Mouse (Mus musculus) forebrain, embryonic 11.5 days (tissue): Measurements from ENCODE around the gene Afap1. TPM values are rescaled to one million over a fixed set of nuclear protein-coding genes. Genes with fewer than 3 reads are reported as not detected.

Experiments
- ATAC-seq: fragments of 200-750 bp; cut with Nextera tagmentation; replicated peaks from 2 replicates; pipeline ENCODE4 v1.8.0; 2017; ENCODE audit warnings: moderate TSS enrichment; ENCODE audit not compliant: low FRiP score
- DNase-seq: peaks from one replicate; pipeline ENCODE4 v3.0.0-alpha.2; 2017; ENCODE audit warnings: low spot score
- H3K27ac ChIP-seq: fragments of 300-500 bp; sonication (generic); 2 replicates; pipeline ENCODE4 v1.5.1; 2014; ENCODE audit warnings: low read depth, low read length
- H3K27me3 ChIP-seq: fragments of 300-500 bp; sonication (generic); 2 replicates; pipeline ENCODE4 v1.6.1; 2014; ENCODE audit warnings: mild to moderate bottlenecking, low read length, mixed read lengths; ENCODE audit not compliant: control insufficient read depth, insufficient read depth
- H3K36me3 ChIP-seq: fragments of 300-500 bp; sonication (generic); 2 replicates; pipeline ENCODE4 v1.6.1; 2014; ENCODE audit warnings: mild to moderate bottlenecking, low read length, moderate library complexity, mixed read lengths; ENCODE audit not compliant: control insufficient read depth, insufficient read depth
- H3K4me1 ChIP-seq: fragments of 300-500 bp; sonication (generic); replicated peaks from 2 replicates; pipeline ENCODE4 v1.6.1; 2014; ENCODE audit warnings: low read length, mixed read lengths; ENCODE audit not compliant: control insufficient read depth, insufficient read depth
- H3K4me2 ChIP-seq: fragments of 300-500 bp; sonication (generic); 2 replicates; pipeline ENCODE4 v1.6.1; 2014; ENCODE audit warnings: low read depth, mild to moderate bottlenecking, low read length, moderate library complexity, mixed read lengths; ENCODE audit not compliant: severe bottlenecking
- H3K4me3 ChIP-seq: fragments of 300-500 bp; sonication (generic); 2 replicates; pipeline ENCODE4 v1.5.1; 2014; ENCODE audit warnings: low read depth, low read length
- H3K9ac ChIP-seq: fragments of 300-500 bp; sonication (generic); 2 replicates; pipeline ENCODE4 v1.6.1; 2014; ENCODE audit warnings: low read length
- H3K9me3 ChIP-seq: fragments of 300-500 bp; sonication (generic); 2 replicates; pipeline ENCODE4 v1.6.1; 2016; ENCODE audit warnings: low read length, mixed read lengths; ENCODE audit not compliant: control insufficient read depth
- WGBS: fragments of 180-500 bp; shearing (Covaris S2); extraction: QIAGEN DNeasy Blood & Tissue Kit; methylation state at CpG from one replicate; pipeline ENCODE4 v1.1.7; 2014; 5-methylcytosine and 5-hydroxymethylcytosine counted together
- polyA plus RNA-seq: library from polyadenylated mRNA; unstranded; fragments of >200 nt; fragmentation: Nextera tagmentation; extraction: Ambion mirVana; gene quantifications from 2 replicates; pipeline ENCODE4 v1.2.1, GENCODE M21; 2014

The Afap1 gene
- polyA plus RNA-seq, 1 experiment from 2014 or later, result 32.5 TPM

DNA sequence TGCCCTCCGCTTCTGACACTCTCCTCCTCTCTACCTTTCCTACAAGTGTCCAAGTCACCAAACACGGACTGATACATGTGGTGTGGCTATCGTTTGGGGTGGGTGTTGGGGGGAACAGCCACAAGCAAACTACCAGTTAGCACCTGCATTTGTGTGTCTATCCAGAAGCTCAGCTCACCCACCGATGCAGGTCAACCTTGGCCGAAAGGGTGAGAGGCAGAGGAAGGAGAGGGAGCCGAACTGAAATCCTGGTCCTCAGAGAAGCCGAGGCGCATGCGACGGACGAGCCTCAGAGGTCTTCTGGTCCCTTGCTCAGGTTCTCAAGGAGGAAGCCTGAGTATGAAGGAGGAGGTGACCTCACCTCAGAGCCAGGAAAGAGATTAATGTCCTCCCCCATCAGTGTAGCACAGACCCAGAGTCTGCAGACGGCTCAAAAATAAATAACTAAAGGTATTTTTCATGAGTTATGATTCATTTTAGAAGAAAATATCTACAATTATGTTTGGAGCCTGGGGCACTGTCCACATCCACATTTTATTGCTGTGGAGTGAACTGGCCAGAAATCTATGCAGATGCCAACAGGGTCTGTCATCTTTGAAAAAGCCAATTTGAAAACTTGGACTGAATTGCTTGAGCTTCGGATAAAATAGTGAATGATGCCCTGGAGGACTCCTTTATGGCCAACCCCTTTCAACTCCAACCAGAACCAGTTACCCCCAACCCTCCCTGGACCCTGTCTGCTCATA, 2.0 kb upstream of the Afap1 start:
- ATAC-seq, result no peak
- no peak overlapping the region for H3K4me3 ChIP-seq
- 93% methylated on average over 13 of the region's 13 CpGs for WGBS

DNA sequence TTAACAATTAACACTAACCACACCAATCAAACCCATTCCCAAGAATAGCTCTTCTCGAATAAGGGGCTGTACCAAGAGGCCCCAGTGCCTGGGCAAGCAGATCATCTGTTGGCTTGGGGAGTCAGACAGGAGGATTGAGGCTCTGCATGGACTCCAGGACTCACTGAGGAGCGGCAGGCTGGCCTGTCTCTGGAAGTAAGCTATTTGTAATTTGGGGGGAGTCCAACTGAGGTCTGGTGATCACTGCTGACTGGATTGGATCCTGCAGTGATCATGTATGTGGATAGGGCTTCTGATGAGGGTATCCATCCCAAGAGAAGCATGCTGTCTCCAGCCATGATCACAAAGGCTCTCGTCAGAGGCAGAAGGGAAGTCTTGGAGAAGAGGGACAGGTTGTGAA, 756 bp upstream of the Afap1 start:
- Histone ChIP-seq H3K27ac (no peak overlapping the region), H3K4me1 (peaks cover 7% of the 10 kb centered on the region; the same call in 1 of the 2 replicates), H3K36me3 (no peaks in the 10 kb centered on the region), H3K4me2 (no peak overlapping the region), H3K9me3 (no peaks in the 10 kb centered on the region), H3K9ac (no peak overlapping the region), H3K4me3 (no peak overlapping the region), H3K27me3 (peaks cover 6% of the 10 kb centered on the region; the same call in 1 of the 2 replicates)
- ATAC-seq (no peak), DNase-seq (no peak)
- 91% methylated on average over 3 of the region's 3 CpGs for WGBS

More for the DNA sequence above, 2.0 kb upstream of the Afap1 start:
- H3K27me3 ChIP-seq, result peaks cover 6% of the 10 kb centered on the region; the same call in 1 of the 2 replicates
- DNase-seq, result no peak
- H3K4me1 ChIP-seq, result peaks cover 7% of the 10 kb centered on the region; the same call in 1 of the 2 replicates
- H3K9me3 ChIP-seq, result no peaks in the 10 kb centered on the region
- no peak overlapping the region for H3K4me2 ChIP-seq
- H3K36me3 ChIP-seq, result no peaks in the 10 kb centered on the region
- H3K9ac ChIP-seq, result no peak overlapping the region
- H3K27ac ChIP-seq, result no peak overlapping the region

DNA sequence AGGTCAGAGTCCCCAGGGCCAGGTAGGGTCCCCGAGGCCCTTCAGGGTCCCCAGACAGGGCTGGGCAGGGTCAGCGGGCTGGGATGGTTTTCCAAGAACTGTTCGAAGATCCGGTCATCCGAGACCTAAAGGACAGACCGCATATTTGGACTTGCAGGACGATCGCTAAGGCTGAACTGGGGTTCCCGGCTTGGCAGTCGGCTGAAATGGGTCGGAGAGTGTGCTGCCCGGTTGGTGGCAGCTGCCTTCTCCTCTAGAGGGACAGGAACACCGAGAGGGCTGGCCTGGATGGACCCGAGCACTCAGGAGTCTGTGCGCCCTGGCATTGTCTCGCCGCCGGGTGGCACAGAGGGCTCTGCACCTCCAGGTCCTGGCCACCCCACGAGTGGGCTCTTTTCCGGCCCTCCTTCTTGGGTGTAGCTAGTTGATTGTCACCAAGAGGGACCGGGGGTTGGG, 714 bp downstream of the Afap1 start:
- under 1% methylated on average over 21 of the region's 21 CpGs for WGBS
- Histone ChIP-seq H3K4me3 (peak overlapping the region; percentile 69), H3K27me3 (peaks cover 6% of the 10 kb centered on the region; the same call in 1 of the 2 replicates), H3K9me3 (no peaks in the 10 kb centered on the region), H3K4me1 (peaks cover 6% of the 10 kb centered on the region; the same call in 1 of the 2 replicates), H3K27ac (no peak overlapping the region), H3K4me2 (peak overlapping the region; percentile 86), H3K9ac (peak overlapping the region; percentile 85), H3K36me3 (no peaks in the 10 kb centered on the region)
- ATAC-seq (peak; percentile 55), DNase-seq (peak; percentile 77)

DNA sequence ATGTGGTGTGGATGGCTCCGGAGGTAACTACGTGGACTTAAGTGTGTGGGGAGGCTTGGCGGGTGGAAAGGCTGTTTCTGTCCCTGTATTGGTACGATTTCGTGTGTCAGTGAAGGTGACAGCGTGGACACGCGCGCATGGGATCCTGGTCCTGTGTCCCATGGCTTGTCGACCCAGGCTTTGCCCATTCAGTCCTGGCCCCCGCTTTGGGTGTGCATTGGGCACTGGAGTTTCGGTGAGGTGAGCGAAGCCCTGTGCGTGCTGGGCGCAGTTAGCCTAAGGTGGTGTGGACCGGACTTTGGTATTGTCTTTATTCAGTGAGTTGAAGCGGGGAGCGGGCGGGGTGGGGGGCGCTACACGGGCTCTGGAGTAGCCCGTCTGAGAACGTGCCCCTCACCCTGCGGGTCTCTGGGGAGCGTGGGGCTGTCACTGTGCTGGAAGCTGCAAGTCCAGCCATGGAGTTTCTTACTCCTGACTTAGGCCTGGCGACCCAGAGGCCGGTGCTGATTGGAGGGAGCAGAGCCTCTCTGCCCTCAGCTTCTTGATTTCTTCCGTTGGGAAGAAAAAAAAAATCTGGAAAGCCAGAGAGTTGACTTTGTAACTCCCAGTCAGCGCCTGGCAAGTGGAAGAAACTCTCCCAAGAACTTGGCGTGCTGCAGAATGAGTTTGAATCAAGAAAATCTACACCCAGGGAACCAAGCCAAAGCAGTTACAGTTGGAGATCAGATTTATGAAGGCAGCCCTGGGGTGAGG, 1.4 kb downstream of the Afap1 start:
- Histone ChIP-seq H3K27ac (no peak overlapping the region), H3K4me1 (peaks cover 6% of the 10 kb centered on the region; the same call in 1 of the 2 replicates), H3K4me2 (peak overlapping the region; percentile 86), H3K36me3 (no peaks in the 10 kb centered on the region), H3K9me3 (no peaks in the 10 kb centered on the region), H3K4me3 (peak overlapping the region; percentile 69), H3K9ac (peak overlapping the region; percentile 85), H3K27me3 (peaks cover 6% of the 10 kb centered on the region; the same call in 1 of the 2 replicates)
- DNase-seq (peak; percentile 60), ATAC-seq (no peak)
- 11% methylated on average over 30 of the region's 30 CpGs for WGBS

DNA sequence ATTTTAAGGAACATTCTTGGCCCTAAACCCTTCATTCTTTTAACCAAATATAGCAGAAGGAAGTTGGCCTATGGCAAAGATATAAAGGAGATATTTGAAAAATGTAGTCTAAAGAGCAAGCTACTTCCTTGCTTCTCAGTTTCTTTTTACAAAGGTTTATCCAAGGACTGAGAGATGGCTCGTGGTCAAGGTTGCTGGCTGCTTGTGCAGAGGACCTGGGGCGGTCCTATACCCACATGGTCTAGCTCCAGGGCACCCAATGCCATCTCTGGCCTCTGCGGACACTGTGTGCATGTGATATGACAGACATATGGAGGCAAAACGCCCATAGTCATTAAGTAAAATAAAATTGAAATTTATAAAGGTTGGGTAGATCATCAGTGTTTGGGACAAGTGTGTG, 2.8 kb downstream of the Afap1 start:
- 89% methylated on average over 4 of the region's 4 CpGs for WGBS

DNA sequence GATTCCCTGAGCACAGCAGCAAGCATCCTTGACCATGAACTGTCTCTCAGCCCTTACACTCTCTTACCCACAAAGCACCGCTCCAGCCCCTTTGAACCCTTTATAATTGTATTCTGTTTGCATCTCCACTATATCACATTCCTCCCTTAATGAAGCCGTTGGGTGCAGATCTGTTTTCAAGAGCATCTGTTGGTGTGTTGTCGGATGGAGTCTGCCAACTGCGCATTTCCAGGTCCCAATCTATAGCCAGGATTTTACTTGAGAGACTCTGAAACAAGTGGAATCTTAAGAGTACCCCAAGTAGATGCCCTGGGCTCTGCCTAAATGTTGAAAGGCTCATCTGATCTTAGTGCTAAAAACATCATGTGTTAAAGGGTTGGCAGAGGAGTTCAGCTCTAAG, 3.4 kb downstream of the Afap1 start:
- Histone ChIP-seq H3K36me3 (no peaks in the 10 kb centered on the region), H3K9ac (no peak overlapping the region), H3K4me3 (no peak overlapping the region), H3K27me3 (peaks cover 6% of the 10 kb centered on the region; the same call in 1 of the 2 replicates), H3K4me2 (no peak overlapping the region), H3K9me3 (no peaks in the 10 kb centered on the region), H3K4me1 (peaks cover 10% of the 10 kb centered on the region; the same call in 1 of the 2 replicates), H3K27ac (no peak overlapping the region)
- no peak for DNase-seq
- WGBS, result 80% methylated on average over 4 of the region's 4 CpGs
- ATAC-seq, result no peak

More for the DNA sequence above, 2.8 kb downstream of the Afap1 start:
- no peak for ATAC-seq
- no peak overlapping the region for H3K9ac ChIP-seq
- DNase-seq, result no peak
- peaks cover 10% of the 10 kb centered on the region; the same call in 1 of the 2 replicates for H3K4me1 ChIP-seq
- peaks cover 6% of the 10 kb centered on the region; the same call in 1 of the 2 replicates for H3K27me3 ChIP-seq
- no peak overlapping the region for H3K4me2 ChIP-seq
- no peak overlapping the region for H3K4me3 ChIP-seq
- no peaks in the 10 kb centered on the region for H3K36me3 ChIP-seq
- H3K27ac ChIP-seq, result no peak overlapping the region
- H3K9me3 ChIP-seq, result no peaks in the 10 kb centered on the region

DNA sequence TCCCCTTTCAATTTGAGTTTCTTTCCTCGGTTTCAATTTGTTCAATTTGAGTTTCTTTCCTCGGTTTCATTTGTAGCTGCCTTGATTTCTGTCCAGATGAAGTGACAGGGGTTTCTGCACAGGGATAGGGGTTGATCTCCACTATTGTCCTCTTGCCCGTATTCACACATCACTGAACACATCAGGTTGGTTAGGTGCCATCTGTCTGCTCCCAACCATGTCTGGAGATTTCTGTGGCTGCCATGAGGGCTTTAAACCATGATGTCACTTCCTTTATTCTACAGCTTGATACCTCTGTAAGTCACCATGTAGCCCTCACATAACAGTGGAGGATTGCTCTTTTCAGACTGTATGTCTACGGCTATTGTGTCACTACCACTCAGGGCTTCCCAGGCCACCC, 4.0 kb downstream of the Afap1 start:
- Histone ChIP-seq H3K36me3 (no peaks in the 10 kb centered on the region), H3K4me3 (no peak overlapping the region), H3K4me1 (peaks cover 10% of the 10 kb centered on the region; the same call in 1 of the 2 replicates), H3K27ac (no peak overlapping the region), H3K9ac (no peak overlapping the region), H3K9me3 (no peaks in the 10 kb centered on the region), H3K27me3 (peaks cover 5% of the 10 kb centered on the region; the same call in 1 of the 2 replicates), H3K4me2 (no peak overlapping the region)
- no peak for DNase-seq
- 78% methylated on average over 4 of the region's 4 CpGs for WGBS
- ATAC-seq, result no peak

DNA sequence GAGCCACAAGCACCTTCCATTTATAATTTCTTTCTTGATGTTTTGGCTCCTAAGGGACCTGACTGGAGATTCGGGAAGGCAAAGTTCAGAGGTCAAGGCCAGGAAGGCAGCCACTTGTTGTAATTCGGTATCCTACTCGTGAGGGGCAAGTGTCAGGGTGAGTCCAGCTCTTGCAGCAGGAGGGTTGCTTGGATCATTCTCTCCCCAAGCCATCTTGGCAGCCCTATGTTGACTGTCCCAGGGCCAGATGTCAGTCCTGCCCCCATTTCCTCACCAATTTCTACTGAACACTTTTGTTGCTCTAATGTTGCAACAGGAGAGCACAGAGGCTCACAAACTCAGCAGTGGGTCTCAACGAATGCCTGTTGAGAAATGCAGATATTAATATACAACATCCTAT, 5.0 kb downstream of the Afap1 start:
- Histone ChIP-seq H3K4me2 (no peak overlapping the region), H3K9me3 (no peaks in the 10 kb centered on the region), H3K9ac (no peak overlapping the region), H3K36me3 (no peaks in the 10 kb centered on the region), H3K27me3 (no peaks in the 10 kb centered on the region), H3K4me3 (no peak overlapping the region), H3K4me1 (peaks cover 10% of the 10 kb centered on the region; the same call in 1 of the 2 replicates), H3K27ac (no peak overlapping the region)
- WGBS, result 78% methylated on average over 4 of the region's 4 CpGs
- DNase-seq, result no peak
- no peak for ATAC-seq
